Mouse (Mus musculus) limb, embryonic 14.5 days (tissue): ENCODE results near the gene Rpl7l1. TPM values are rescaled to one million over a fixed set of nuclear protein-coding genes. Genes with fewer than 3 reads are reported as not detected.

Source experiments
- ATAC-seq: fragments of 200-750 bp; cut with Nextera tagmentation; 2 replicates; pipeline ENCODE4 v1.8.0; 2017; ENCODE audit warnings: low read depth, moderate number of reproducible peaks, moderate TSS enrichment; ENCODE audit not compliant: low FRiP score
- DNase-seq: peaks from one replicate; pipeline ENCODE4 v3.0.0-alpha.2; 2015; ENCODE audit warnings: low spot score
- H3K27ac ChIP-seq: fragments of 300-500 bp; sonication (generic); replicated peaks from 2 replicates; pipeline ENCODE4 v1.5.1; 2014; ENCODE audit warnings: low read depth, mild to moderate bottlenecking, low read length, moderate library complexity, mixed read lengths
- H3K27me3 ChIP-seq: fragments of 300-500 bp; sonication (generic); 2 replicates; pipeline ENCODE4 v1.6.1; 2014; ENCODE audit warnings: low read length, mixed read lengths; ENCODE audit not compliant: control insufficient read depth, insufficient read depth
- H3K36me3 ChIP-seq: fragments of 300-500 bp; sonication (generic); 2 replicates; pipeline ENCODE4 v1.6.1; 2014; ENCODE audit warnings: mild to moderate bottlenecking, low read length, moderate library complexity, mixed read lengths; ENCODE audit not compliant: control insufficient read depth, insufficient read depth
- H3K4me1 ChIP-seq: fragments of 300-500 bp; sonication (generic); 2 replicates; pipeline ENCODE4 v1.6.1; 2014; ENCODE audit warnings: antibody characterized with exemption, low read length, mixed read lengths; ENCODE audit not compliant: control insufficient read depth, insufficient read depth
- H3K4me2 ChIP-seq: fragments of 300-500 bp; sonication (generic); replicated peaks from 2 replicates; pipeline ENCODE4 v1.6.1; 2014; ENCODE audit warnings: low read depth, mild to moderate bottlenecking, low read length, moderate library complexity; ENCODE audit not compliant: severe bottlenecking
- H3K4me3 ChIP-seq: fragments of 300-500 bp; sonication (generic); replicated peaks from 2 replicates; pipeline ENCODE4 v1.5.1; 2014; ENCODE audit warnings: low read length
- H3K9ac ChIP-seq: fragments of 300-500 bp; sonication (generic); 2 replicates; pipeline ENCODE4 v1.6.1; 2014; ENCODE audit warnings: mild to moderate bottlenecking, low read depth, low read length, moderate library complexity; ENCODE audit not compliant: severe bottlenecking
- H3K9me3 ChIP-seq: fragments of 300-500 bp; sonication (generic); 2 replicates; pipeline ENCODE4 v1.6.1; 2016; ENCODE audit warnings: low read length; ENCODE audit not compliant: control insufficient read depth
- POLR2A ChIP-seq: fragments of 200-500 bp; IDR thresholded peaks from 2 replicates; pipeline ENCODE4 v1.8.0; 2012; ENCODE audit warnings: inconsistent platforms, mild to moderate bottlenecking, moderate library complexity, borderline replicate concordance; ENCODE audit not compliant: insufficient read depth, insufficient read length; ENCODE audit errors: extremely low read depth
- WGBS: fragments of 180-500 bp; shearing (Covaris S2); extraction: QIAGEN DNeasy Blood & Tissue Kit; methylation state at CpG from one replicate; pipeline ENCODE4 v1.1.7; 2014; 5-methylcytosine and 5-hydroxymethylcytosine counted together
- polyA plus RNA-seq, 2 experiments: library from polyadenylated mRNA; depleted of rRNA in 1 of 2; stranded (reverse) in 1 of 2; unstranded in 1 of 2; fragments of >200 nt; fragmentation: Nextera tagmentation in 1 of 2; extraction: Ambion mirVana in 1 of 2; gene quantifications; 2 replicates each; pipeline versions ENCODE4 v1.2.1 to v1.2.3; 2012 to 2014

Rpl7l1 gene
- polyA plus RNA-seq, 2 experiments: 101 to 126 TPM

DNA sequence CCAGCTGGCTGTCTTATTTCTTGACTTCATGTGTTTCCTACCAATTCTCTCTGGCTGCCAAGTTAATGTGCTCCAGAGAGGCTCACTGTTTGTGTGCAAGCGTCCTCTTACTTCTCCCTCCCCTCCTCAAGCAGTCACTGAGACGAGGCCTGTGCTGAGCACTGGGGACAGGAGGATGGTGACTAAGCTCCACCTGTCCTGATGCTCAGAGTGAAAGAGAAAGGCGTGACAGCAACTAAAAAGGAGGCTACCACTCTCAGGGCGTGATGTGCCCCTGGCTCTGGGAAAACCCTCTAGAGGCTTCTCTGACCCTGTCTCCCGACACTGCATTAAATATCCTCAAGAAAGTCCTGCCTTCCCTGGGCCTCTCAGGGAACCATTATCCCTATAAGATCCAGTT is 33.2 kb downstream of the Rpl7l1 start:
- Histone ChIP-seq H3K4me1 (peaks cover 7% of the 10 kb centered on the region; the same call in 1 of the 2 replicates), H3K27me3 (no peaks in the 10 kb centered on the region)
- ATAC-seq: no peak

DNA sequence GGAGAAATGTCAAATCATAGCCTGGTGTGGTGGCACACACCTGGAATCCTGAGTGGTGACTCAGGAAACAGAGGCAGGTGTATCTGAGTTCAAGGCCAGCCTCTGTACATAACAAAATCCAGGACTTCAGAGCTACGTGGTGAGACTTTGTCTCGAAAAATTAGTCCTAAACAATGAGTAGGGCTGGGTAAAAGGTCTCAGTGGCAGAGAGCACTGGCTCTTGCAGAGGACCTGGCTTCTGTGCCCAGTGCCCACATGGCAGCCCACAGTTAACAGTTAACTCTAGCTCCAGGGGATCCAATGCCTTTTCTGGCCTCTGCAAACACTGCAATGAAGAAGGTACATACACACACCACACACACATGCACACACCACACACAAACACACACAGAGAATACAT is 34.7 kb downstream of the Rpl7l1 start:
- WGBS: 96% methylated on average over 2 of the region's 2 CpGs
- no peak overlapping the region for H3K9ac ChIP-seq
- DNase-seq: no peak
- H3K4me3 ChIP-seq: no peak overlapping the region
- ATAC-seq: no peak
- H3K27me3 ChIP-seq: no peaks in the 10 kb centered on the region
- no peak for TF ChIP-seq POLR2A
- H3K4me2 ChIP-seq: no peak overlapping the region
- peaks cover 27% of the 10 kb centered on the region for H3K36me3 ChIP-seq
- H3K9me3 ChIP-seq: no peaks in the 10 kb centered on the region
- no peak overlapping the region for H3K27ac ChIP-seq
- H3K4me1 ChIP-seq: peaks cover 7% of the 10 kb centered on the region; the same call in 1 of the 2 replicates

More for the DNA sequence above, 33.2 kb downstream of the Rpl7l1 start:
- no peaks in the 10 kb centered on the region for H3K9me3 ChIP-seq
- whole genome bisulfite sequencing: 91% methylated on average over 5 of the region's 5 CpGs
- no peak overlapping the region for H3K9ac ChIP-seq
- no peak overlapping the region for H3K4me2 ChIP-seq
- H3K4me3 ChIP-seq: no peak overlapping the region
- no peak overlapping the region for H3K27ac ChIP-seq
- H3K36me3 ChIP-seq: peaks cover 19% of the 10 kb centered on the region
- no peak for DNase-seq
- TF ChIP-seq POLR2A: no peak

DNA sequence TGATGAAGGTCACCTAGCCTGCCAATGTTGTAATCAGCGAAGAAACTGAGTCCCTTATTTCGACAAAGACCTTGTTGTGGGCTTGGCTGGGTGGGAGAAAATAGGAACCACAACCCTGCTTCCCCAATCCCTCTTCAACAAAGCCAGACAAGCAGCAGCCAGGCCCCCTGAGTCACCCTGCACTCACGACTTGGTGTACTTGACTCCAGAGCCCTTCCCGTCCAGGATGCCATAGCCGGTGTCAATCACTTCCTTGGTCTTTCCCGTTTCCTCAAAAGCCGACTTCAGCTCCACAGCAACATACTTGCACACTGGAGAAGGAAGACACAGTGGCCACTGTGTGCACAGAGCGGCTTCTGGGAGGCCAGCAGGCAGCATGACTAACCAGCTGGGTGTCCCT is 35.2 kb downstream of the Rpl7l1 start:
- no peak for TF ChIP-seq POLR2A
- H3K9me3 ChIP-seq: no peaks in the 10 kb centered on the region
- H3K4me2 ChIP-seq: no peak overlapping the region
- no peaks in the 10 kb centered on the region for H3K27me3 ChIP-seq
- no peak overlapping the region for H3K27ac ChIP-seq
- H3K4me1 ChIP-seq: peaks cover 7% of the 10 kb centered on the region; the same call in 1 of the 2 replicates
- WGBS: 83% methylated on average over 8 of the region's 8 CpGs
- DNase-seq (no peak), ATAC-seq (no peak)
- no peak overlapping the region for H3K4me3 ChIP-seq
- H3K36me3 ChIP-seq: peaks cover 31% of the 10 kb centered on the region
- no peak overlapping the region for H3K9ac ChIP-seq

DNA sequence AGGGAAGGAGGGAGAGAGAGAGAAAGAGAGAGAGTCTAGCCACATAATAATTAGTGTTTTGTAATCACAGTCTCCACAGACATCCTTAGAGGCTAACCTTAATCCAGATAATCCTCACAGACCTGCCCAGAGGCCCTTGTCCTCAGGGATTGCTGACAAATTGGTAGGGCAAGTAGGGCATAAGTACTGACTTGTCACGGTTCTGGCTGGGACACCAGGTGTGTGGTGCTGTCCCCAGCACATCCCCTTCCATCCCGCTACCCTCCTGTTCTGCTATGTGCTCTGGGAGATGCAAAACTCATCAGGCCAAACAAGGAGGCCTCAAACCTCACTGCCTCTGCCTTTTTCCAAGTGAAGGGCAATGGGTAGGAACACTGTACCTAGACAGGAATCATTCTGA is 37.0 kb downstream of the Rpl7l1 start:
- Histone ChIP-seq H3K9ac (no peak overlapping the region), H3K4me2 (no peak overlapping the region), H3K36me3 (peaks cover 31% of the 10 kb centered on the region), H3K4me3 (no peak overlapping the region), H3K27me3 (no peaks in the 10 kb centered on the region), H3K4me1 (0 out of 2 replicates have a peak, but pooled peaks cover under 1% of the 10 kb centered on the region), H3K9me3 (no peaks in the 10 kb centered on the region), H3K27ac (no peak overlapping the region)
- DNase-seq: no peak
- TF ChIP-seq POLR2A: no peak
- WGBS: 79% methylated on average over 2 of the region's 2 CpGs
- ATAC-seq: no peak

DNA sequence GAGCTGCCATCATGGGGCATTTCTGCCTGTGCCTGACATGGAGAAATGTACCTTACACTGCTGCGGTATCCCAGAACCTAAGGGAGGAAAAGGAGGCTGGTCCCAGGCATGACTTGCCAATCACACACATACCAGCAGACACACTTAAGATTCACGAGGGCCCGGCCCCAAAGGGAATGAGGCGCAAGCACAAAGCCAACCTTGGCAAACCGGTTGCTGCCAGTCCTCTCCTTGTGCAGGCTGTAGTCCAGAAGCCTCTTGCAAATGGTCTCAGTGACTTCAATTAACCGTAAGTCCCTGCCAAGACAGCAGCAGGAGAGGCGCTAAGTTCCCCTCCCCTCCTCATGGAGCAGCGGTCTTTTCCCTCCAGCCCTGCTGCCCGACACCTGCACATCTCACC is 39.5 kb downstream of the Rpl7l1 start:
- no peak overlapping the region for H3K4me2 ChIP-seq
- DNase-seq (no peak), ATAC-seq (no peak)
- no peak overlapping the region for H3K4me3 ChIP-seq
- WGBS: 84% methylated on average over 9 of the region's 9 CpGs
- no peaks in the 10 kb centered on the region for H3K27me3 ChIP-seq
- H3K9ac ChIP-seq: no peak overlapping the region
- H3K4me1 ChIP-seq: no peaks in the 10 kb centered on the region
- TF ChIP-seq POLR2A: no peak
- H3K9me3 ChIP-seq: no peaks in the 10 kb centered on the region
- peaks cover 31% of the 10 kb centered on the region for H3K36me3 ChIP-seq
- H3K27ac ChIP-seq: no peak overlapping the region

DNA sequence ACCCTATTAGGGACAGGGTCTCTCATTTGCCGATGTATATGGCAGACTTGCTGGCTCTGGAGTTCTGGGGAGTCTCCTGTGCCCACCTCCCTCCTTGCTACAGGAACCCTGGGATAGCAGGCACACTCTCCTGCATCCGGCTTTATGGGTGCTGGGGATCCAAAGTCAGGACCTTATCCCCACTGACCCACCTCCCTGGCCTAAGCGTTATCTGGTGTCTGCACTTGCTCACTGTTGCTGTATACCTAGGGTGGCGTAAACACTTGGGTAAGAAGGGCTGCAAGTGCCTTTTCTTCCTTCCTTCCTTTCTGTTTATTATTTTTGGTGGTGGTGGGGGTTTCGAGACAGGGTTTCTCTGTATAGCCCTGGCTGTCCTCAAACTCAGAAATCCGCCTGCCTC is 41.2 kb downstream of the Rpl7l1 start:
- Histone ChIP-seq H3K9ac (no peak overlapping the region), H3K36me3 (peaks cover 34% of the 10 kb centered on the region), H3K4me1 (no peaks in the 10 kb centered on the region), H3K4me3 (no peak overlapping the region), H3K27me3 (no peaks in the 10 kb centered on the region), H3K4me2 (no peak overlapping the region), H3K9me3 (no peaks in the 10 kb centered on the region), H3K27ac (no peak overlapping the region)
- WGBS: 92% methylated on average over 6 of the region's 6 CpGs
- TF ChIP-seq POLR2A: no peak
- DNase-seq (no peak), ATAC-seq (no peak)
